Mouse (Mus musculus) kidney, adult 2 months (tissue): ENCODE measurements around the gene Gpr83. TPM values are rescaled to one million over a fixed set of nuclear protein-coding genes. Genes with fewer than 3 reads are reported as not detected.
"Not testable (repeated sequence)": the region's sequence is repeated elsewhere in the genome, so short reads cannot be mapped to it uniquely, and the experiment has no call there.

Experiments
- DNase-seq: peaks from one replicate; pipeline ENCODE4 v3.0.0; 2021
- H3K27ac ChIP-seq: fragments of 200-500 bp; 2 replicates; pipeline ENCODE4 v1.5.1; 2012; ENCODE audit warnings: low read depth, low read length, control low read depth, inconsistent platforms; ENCODE audit not compliant: insufficient read depth
- H3K27me3 ChIP-seq: fragments of 200-500 bp; replicated peaks from 2 replicates; pipeline ENCODE4 v1.6.1; 2012; ENCODE audit warnings: mild to moderate bottlenecking, moderate library complexity, low read length, inconsistent platforms; ENCODE audit not compliant: control insufficient read depth, insufficient read depth
- H3K36me3 ChIP-seq: fragments of 200-500 bp; 2 replicates; pipeline ENCODE4 v1.6.1; 2012; ENCODE audit warnings: mild to moderate bottlenecking, moderate library complexity, low read length, inconsistent platforms; ENCODE audit not compliant: control insufficient read depth, insufficient read depth
- H3K4me1 ChIP-seq: fragments of 200-500 bp; 2 replicates; pipeline ENCODE4 v1.6.1; 2011; ENCODE audit warnings: low read length; ENCODE audit not compliant: control insufficient read depth, insufficient read depth
- H3K4me3 ChIP-seq: fragments of 200-500 bp; 2 replicates; pipeline ENCODE4 v1.5.1; 2011; ENCODE audit warnings: mild to moderate bottlenecking, low read depth, low read length, control low read depth; ENCODE audit not compliant: insufficient read depth
- CTCF ChIP-seq: fragments of 200-500 bp; conservative IDR thresholded peaks from 2 replicates; pipeline ENCODE4 v1.5.1; 2011; ENCODE audit warnings: low read depth, mild to moderate bottlenecking, control low read depth, low read length, moderate library complexity, mixed read lengths; ENCODE audit not compliant: insufficient read depth, insufficient read length
- POLR2A ChIP-seq: fragments of 200-500 bp; IDR thresholded peaks from one replicate; pipeline ENCODE4 v1.6.1; 2011; ENCODE audit warnings: low read depth, low read length, control low read depth
- WGBS: fragments of 180-500 bp; shearing (Covaris S2); methylation state at CpG from one replicate; pipeline ENCODE4 v1.1.7; 2018; 5-methylcytosine and 5-hydroxymethylcytosine counted together
- polyA plus RNA-seq: library from polyadenylated mRNA; depleted of rRNA; stranded (reverse); fragments of >200 nt; gene quantifications from 2 replicates; pipeline ENCODE4 v1.2.3, GENCODE M21; 2012

The Gpr83 gene
- polyA plus RNA-seq, 1 experiment: 0.30 TPM

- no peak for TF ChIP-seq CTCF
- TF ChIP-seq POLR2A: no peak
- Histone ChIP-seq H3K4me1 (no peaks in the 10 kb centered on the region), H3K27me3 (no peaks in the 10 kb centered on the region), H3K36me3 (no peaks in the 10 kb centered on the region), H3K27ac (no peak overlapping the region), H3K4me3 (no peak overlapping the region)
- WGBS: 93% methylated on average over 2 of the region's 2 CpGs
- no peak for DNase-seq
Observed at GRCm38 (mm10) chr9:14870377-14870776, 10.4 kb downstream of the Gpr83 start.

GRCm38 (mm10) chr9:14870802-14871201, 10.8 kb downstream of the Gpr83 start:
- DNase-seq: no peak
- H3K4me3 ChIP-seq: no peak overlapping the region
- H3K36me3 ChIP-seq: no peaks in the 10 kb centered on the region
- H3K4me1 ChIP-seq: no peaks in the 10 kb centered on the region
- no peak overlapping the region for H3K27ac ChIP-seq
- H3K27me3 ChIP-seq: no peaks in the 10 kb centered on the region
- no peak for TF ChIP-seq POLR2A
- no peak for TF ChIP-seq CTCF
- 89% methylated on average over 10 of the region's 10 CpGs for WGBS

- no peaks in the 10 kb centered on the region for H3K4me1 ChIP-seq
- no peaks in the 10 kb centered on the region for H3K27me3 ChIP-seq
- H3K36me3 ChIP-seq: no peaks in the 10 kb centered on the region
- WGBS: 50% methylated on average over 3 of the region's 3 CpGs
- no peak overlapping the region for H3K27ac ChIP-seq
- no peak for TF ChIP-seq CTCF
- no peak for TF ChIP-seq POLR2A
- H3K4me3 ChIP-seq: no peak overlapping the region
- DNase-seq: no peak
Observed at GRCm38 (mm10) chr9:14871536-14871935, 11.5 kb downstream of the Gpr83 start.

- 41% methylated on average over 17 of the region's 17 CpGs for WGBS
- no peak overlapping the region for H3K27ac ChIP-seq
Observed at GRCm38 (mm10) chr9:14872181-14872930, 12.3 kb downstream of the Gpr83 start.

GRCm38 (mm10) chr9:14875743-14876507, 15.9 kb downstream of the Gpr83 start:
- Histone ChIP-seq H3K27ac (no peak overlapping the region), H3K36me3 (no peaks in the 10 kb centered on the region), H3K4me3 (no peak overlapping the region), H3K27me3 (no peaks in the 10 kb centered on the region), H3K4me1 (no peaks in the 10 kb centered on the region)
- no peak for DNase-seq
- 77% methylated on average over 5 of the region's 5 CpGs for WGBS
- TF ChIP-seq CTCF (no peak), POLR2A (no peak)

More at GRCm38 (mm10) chr9:14872181-14872930, 12.3 kb downstream of the Gpr83 start:
- Histone ChIP-seq H3K27me3 (no peaks in the 10 kb centered on the region), H3K4me1 (no peaks in the 10 kb centered on the region), H3K36me3 (no peaks in the 10 kb centered on the region), H3K4me3 (no peak overlapping the region)
- no peak for TF ChIP-seq POLR2A
- TF ChIP-seq CTCF: no peak
- DNase-seq: no peak

GRCm38 (mm10) chr9:14876566-14876965, 16.6 kb downstream of the Gpr83 start:
- not testable (repeated sequence) for H3K27ac ChIP-seq, H3K4me3 ChIP-seq, H3K36me3 ChIP-seq, H3K27me3 ChIP-seq, H3K4me1 ChIP-seq, DNase-seq
- 52% methylated on average over 8 of the region's 8 CpGs for WGBS

GRCm38 (mm10) chr9:14884641-14885040, 24.6 kb downstream of the Gpr83 start:
- H3K4me1 ChIP-seq: no peaks in the 10 kb centered on the region
- no peaks in the 10 kb centered on the region for H3K36me3 ChIP-seq
- no peak for DNase-seq
- no peak overlapping the region for H3K4me3 ChIP-seq
- no peaks in the 10 kb centered on the region for H3K27me3 ChIP-seq
- TF ChIP-seq POLR2A (no peak), CTCF (no peak)
- no peak overlapping the region for H3K27ac ChIP-seq
- WGBS: 62% methylated on average over 4 of the region's 4 CpGs
